Mouse (Mus musculus): ENCODE data around the gene C2cd2. TPM values are rescaled to one million over a fixed set of nuclear protein-coding genes. Genes with fewer than 3 reads are reported as not detected.

Gene C2cd2
- polyA plus RNA-seq, 1 experiment from 2014 or later, result 23.8 TPM

DNA sequence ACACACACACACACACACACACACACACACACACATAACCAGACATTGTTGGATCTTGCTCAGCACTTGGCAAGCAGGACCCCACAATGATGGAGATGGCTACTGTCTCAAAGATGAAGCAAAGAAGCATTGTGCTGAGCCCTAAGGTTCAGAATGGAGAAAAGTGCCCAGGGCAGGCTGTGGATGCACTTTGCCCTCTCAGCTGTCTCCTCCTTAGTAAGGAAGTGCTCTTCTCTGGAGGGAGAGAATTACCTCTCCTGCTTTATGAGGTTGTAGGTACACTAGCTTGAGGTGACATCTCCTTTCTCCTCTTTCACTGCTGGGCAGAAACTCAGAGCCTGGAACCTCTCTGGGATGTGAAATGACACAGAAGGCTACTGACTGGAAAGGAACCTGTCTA lies 49.5 kb downstream of the C2cd2 start:
- Histone ChIP-seq H3K9ac (no peak overlapping the region), H3K9me3 (no peaks in the 10 kb centered on the region), H3K27ac (no peak overlapping the region), H3K4me1 (no peaks in the 10 kb centered on the region), H3K4me2 (no peak overlapping the region), H3K27me3 (no peaks in the 10 kb centered on the region), H3K36me3 (peaks cover 4% of the 10 kb centered on the region; the same call in 1 of the 2 replicates), H3K4me3 (no peak overlapping the region)
- ATAC-seq (ENCODE audit: insufficient number of reproducible peaks, low FRiP score, low TSS enrichment, low read depth), result no peak

DNA sequence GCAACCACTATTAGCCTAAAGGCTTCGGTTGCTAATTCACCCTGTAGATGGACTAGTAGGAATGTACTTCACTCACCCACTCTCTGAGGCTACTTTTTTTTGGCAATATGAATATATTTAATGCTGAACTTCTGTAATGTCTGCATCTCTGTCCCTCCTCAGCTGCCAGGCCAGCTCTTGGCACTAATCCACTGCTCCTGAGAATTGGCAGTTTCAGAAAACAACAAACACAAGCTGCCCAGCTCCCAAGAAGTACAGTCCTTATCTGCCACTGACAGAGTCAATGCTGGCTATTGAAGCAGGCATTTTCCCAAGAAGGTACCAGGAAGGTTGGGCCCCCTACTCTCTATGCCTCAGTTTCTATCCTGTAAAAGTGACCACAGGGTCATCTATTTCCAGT lies 53.0 kb downstream of the C2cd2 start:
- Histone ChIP-seq H3K9me3 (no peaks in the 10 kb centered on the region), H3K36me3 (peaks cover 7% of the 10 kb centered on the region; the same call in 1 of the 2 replicates), H3K27ac (no peak overlapping the region), H3K4me1 (no peaks in the 10 kb centered on the region), H3K4me3 (no peak overlapping the region), H3K9ac (no peak overlapping the region), H3K27me3 (no peaks in the 10 kb centered on the region), H3K4me2 (no peak overlapping the region)
- WGBS, result 92% methylated on average over 1 of the region's 1 CpGs
- no peak for ATAC-seq (ENCODE audit: insufficient number of reproducible peaks, low FRiP score, low TSS enrichment, low read depth)

DNA sequence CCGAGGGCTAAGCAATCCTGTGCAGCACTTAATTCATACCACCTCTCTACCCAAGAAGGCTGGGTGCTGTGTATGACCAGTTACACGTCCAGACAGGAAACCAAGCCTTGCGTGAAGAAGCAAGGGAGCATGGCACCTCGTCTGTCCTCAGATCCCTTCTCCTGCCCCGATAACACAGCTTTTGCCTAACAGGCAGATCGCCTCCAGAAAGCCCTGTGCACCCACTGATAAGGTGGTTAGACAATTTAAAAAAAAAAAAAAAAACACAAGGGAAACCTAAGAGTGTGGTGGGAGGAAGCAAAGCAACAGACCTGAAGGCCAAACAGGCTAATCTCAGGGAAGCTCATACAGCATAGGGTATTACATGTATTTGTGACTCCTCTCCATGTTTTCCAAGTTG lies 54.9 kb downstream of the C2cd2 start:
- no peak for ATAC-seq (ENCODE audit: insufficient number of reproducible peaks, low FRiP score, low TSS enrichment, low read depth)
- no peak overlapping the region for H3K4me2 ChIP-seq
- no peaks in the 10 kb centered on the region for H3K4me1 ChIP-seq
- no peaks in the 10 kb centered on the region for H3K27me3 ChIP-seq
- H3K4me3 ChIP-seq, result no peak overlapping the region
- 84% methylated on average over 6 of the region's 6 CpGs for WGBS
- H3K9me3 ChIP-seq, result no peaks in the 10 kb centered on the region
- H3K36me3 ChIP-seq, result peaks cover 7% of the 10 kb centered on the region; the same call in 1 of the 2 replicates
- H3K9ac ChIP-seq, result no peak overlapping the region
- H3K27ac ChIP-seq, result no peak overlapping the region

DNA sequence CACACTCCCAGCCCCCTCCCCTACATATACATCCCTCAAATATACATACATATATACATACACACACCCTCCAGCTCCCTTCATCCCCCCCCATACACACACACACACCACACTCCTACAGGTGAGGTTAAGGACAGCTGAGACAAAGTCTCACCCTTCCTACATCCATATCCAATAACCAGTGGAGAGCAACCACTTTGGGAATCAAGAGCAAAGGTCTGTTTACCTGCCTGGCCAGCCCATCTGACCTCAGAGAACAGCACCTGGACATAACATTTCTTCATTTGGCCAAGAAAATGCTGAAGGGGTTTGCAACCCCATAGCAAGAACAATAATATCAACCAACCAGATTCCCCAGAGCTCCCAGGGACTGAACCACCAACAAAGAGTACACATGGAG lies 56.1 kb downstream of the C2cd2 start:
- peaks cover 7% of the 10 kb centered on the region; the same call in 1 of the 2 replicates for H3K36me3 ChIP-seq
- H3K9me3 ChIP-seq, result no peaks in the 10 kb centered on the region
- no peaks in the 10 kb centered on the region for H3K27me3 ChIP-seq
- no peak overlapping the region for H3K9ac ChIP-seq
- no peak for ATAC-seq (ENCODE audit: insufficient number of reproducible peaks, low FRiP score, low TSS enrichment, low read depth)
- no peaks in the 10 kb centered on the region for H3K4me1 ChIP-seq
- H3K4me2 ChIP-seq, result no peak overlapping the region
- no peak overlapping the region for H3K27ac ChIP-seq
- H3K4me3 ChIP-seq, result no peak overlapping the region

DNA sequence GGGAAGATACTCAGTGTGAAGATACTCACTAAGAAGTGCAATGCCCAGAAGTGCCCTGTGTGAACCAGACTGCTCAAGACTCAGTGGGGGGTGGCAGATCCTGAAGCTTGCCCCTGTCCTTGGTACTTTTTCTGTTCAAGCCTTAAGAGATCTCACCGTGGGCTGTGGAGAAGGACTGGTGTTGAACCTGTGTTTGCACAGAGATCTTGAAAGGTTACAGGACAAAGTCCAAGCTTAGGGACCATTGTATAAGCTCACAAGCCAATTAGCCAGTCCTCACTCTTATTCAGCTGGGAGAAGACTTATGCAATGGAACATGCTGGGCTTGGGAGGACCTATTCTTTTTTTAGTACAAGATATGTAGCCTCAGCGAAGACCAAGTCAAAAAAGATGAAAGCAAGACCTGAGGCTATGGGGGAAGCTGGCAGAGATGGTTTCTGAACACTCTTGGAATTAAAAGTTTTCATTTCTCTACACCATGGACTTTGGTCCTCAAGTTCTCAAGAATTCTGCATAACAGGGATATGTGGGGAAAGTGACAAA lies 56.9 kb downstream of the C2cd2 start:
- H3K9ac ChIP-seq, result no peak overlapping the region
- no peak overlapping the region for H3K4me3 ChIP-seq
- WGBS, result 81% methylated on average over 2 of the region's 2 CpGs
- no peak overlapping the region for H3K4me2 ChIP-seq
- no peak for ATAC-seq (ENCODE audit: insufficient number of reproducible peaks, low FRiP score, low TSS enrichment, low read depth)
- H3K27me3 ChIP-seq, result no peaks in the 10 kb centered on the region
- H3K4me1 ChIP-seq, result no peaks in the 10 kb centered on the region
- peaks cover 7% of the 10 kb centered on the region; the same call in 1 of the 2 replicates for H3K36me3 ChIP-seq
- no peak overlapping the region for H3K27ac ChIP-seq
- no peaks in the 10 kb centered on the region for H3K9me3 ChIP-seq

DNA sequence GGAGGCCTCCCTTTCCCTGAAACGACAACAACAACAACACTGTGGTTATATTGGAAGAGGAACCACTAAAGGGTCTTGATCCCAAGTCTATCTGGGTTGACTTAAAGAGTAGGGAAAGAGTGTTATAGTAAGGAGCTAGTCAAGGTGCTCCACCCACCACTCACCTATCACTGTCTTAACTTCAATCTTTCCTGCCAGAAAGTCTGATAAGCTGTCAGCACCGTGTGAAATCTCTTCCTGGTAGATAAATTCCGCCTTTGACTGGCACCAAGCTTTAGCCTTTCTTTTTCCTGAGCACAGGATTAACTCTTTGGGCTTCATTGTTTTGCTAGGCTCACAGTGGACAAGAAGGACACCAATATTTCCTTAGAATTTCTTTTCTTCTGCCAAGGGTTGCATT lies 58.4 kb downstream of the C2cd2 start:
- Histone ChIP-seq H3K4me3 (no peak overlapping the region), H3K9ac (no peak overlapping the region), H3K27me3 (no peaks in the 10 kb centered on the region), H3K9me3 (no peaks in the 10 kb centered on the region), H3K4me1 (no peaks in the 10 kb centered on the region), H3K27ac (no peak overlapping the region), H3K36me3 (0 out of 2 replicates have a peak, but pooled peaks cover 2% of the 10 kb centered on the region), H3K4me2 (no peak overlapping the region)
- WGBS, result 80% methylated on average over 3 of the region's 3 CpGs
- ATAC-seq (ENCODE audit: insufficient number of reproducible peaks, low FRiP score, low TSS enrichment, low read depth), result no peak

DNA sequence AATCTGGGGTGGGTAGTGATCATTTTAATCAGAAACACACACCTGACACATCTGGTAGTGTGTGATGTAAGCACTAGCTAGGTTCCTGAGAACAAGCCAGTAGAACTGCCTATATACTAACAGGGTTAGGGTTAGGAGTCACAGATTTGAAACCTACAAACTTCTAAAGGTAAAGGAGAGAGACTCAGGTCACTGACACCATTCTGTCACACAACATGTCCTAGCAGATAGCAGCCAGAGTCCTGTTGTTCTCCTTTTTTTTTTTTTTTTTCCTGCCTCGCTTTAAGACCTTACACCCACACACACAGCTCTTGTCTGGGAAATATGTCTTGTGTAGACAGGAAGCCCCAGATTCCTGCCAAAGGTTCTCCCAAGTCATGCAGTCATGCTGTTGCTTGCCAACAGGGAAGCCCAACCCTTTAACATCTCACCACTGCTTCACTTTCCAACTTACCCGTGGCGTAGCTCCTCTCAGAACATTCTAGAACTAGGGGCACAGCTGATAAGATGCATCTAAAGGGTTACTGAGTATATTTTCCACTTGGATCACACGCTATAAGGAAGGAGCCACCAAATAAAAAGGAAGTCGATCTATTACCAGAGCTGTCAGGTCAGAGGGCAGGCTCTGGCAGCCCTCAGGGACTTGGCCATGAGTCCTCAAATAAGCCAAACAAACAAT lies 64.9 kb downstream of the C2cd2 start:
- Histone ChIP-seq H3K9ac (no peak overlapping the region), H3K27ac (no peak overlapping the region), H3K4me3 (no peak overlapping the region), H3K36me3 (no peaks in the 10 kb centered on the region), H3K9me3 (no peaks in the 10 kb centered on the region), H3K4me1 (0 out of 2 replicates have a peak, but pooled peaks cover 2% of the 10 kb centered on the region), H3K27me3 (no peaks in the 10 kb centered on the region), H3K4me2 (no peak overlapping the region)
- 48% methylated on average over 5 of the region's 5 CpGs for WGBS
- ATAC-seq (ENCODE audit: insufficient number of reproducible peaks, low FRiP score, low TSS enrichment, low read depth), result no peak

DNA sequence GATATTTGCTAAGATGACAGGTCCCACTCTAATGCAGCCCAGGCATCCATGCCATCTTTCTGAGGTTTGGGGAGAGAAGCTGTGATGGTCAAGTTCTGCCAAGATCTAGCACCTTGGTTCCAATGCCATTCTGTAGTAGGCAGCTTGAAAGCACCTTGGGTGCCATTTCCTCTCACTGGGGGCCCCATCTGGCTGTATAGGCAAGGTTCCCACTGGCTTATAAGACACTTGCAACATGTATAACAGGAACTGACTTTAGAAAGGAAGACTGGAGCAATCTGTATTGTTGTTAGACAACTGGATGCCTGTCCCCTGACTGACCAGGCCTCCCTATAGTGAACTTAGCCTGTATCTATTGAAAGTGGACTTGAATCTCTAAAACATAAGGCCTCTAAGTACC lies 74.6 kb downstream of the C2cd2 start:
- no peaks in the 10 kb centered on the region for H3K4me1 ChIP-seq
- H3K9me3 ChIP-seq, result no peaks in the 10 kb centered on the region
- no peak overlapping the region for H3K4me3 ChIP-seq
- H3K27me3 ChIP-seq, result no peaks in the 10 kb centered on the region
- peaks cover 44% of the 10 kb centered on the region for H3K36me3 ChIP-seq
- no peak for ATAC-seq (ENCODE audit: insufficient number of reproducible peaks, low FRiP score, low TSS enrichment, low read depth)
- H3K9ac ChIP-seq, result no peak overlapping the region
- no peak overlapping the region for H3K27ac ChIP-seq
- no peak overlapping the region for H3K4me2 ChIP-seq

DNA sequence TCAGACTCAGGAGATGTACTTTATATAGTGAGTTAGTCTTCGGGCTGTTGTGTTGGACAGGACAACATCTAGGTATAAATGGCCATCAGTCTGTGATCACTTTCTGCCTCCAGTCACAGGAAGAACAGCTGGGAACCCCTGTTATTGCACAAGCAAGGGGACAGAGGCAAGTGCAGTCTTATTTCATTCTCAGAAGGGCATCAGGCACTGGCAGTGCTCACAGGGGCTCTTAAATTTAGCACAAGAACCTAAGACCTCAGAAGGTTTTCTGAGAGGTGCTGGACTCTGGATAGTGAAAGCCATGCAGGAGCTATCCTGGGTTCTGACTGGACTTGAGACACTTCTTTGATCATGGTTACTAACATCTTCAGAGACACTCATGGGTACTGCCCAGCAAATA lies 78.7 kb downstream of the C2cd2 start:
- Histone ChIP-seq H3K4me1 (no peaks in the 10 kb centered on the region), H3K36me3 (peaks cover 52% of the 10 kb centered on the region), H3K4me2 (no peak overlapping the region), H3K9ac (no peak overlapping the region), H3K27me3 (no peaks in the 10 kb centered on the region), H3K9me3 (no peaks in the 10 kb centered on the region), H3K27ac (no peak overlapping the region), H3K4me3 (no peak overlapping the region)
- ATAC-seq (ENCODE audit: insufficient number of reproducible peaks, low FRiP score, low TSS enrichment, low read depth), result no peak
- WGBS, result 88% methylated on average over 1 of the region's 1 CpGs

DNA sequence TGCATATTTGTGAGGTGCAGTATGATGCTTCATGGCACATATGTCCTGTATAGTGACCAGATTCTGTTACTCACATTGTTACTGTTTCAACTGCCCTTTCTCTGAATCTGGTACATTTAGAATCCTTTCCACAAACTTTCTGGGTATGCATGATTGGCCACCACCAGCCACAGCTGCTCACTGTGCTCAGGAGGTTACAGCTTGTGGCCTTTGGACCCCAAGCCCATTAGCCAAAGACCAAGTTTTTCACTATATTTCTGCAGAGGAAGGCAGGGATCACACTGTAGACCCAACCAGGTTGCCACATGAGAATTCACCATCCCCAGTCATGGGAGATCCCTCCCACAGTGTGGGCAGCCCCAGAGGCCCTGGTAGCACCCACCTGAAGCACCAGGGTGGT lies 79.5 kb downstream of the C2cd2 start:
- no peak for ATAC-seq (ENCODE audit: insufficient number of reproducible peaks, low FRiP score, low TSS enrichment, low read depth)
- H3K9me3 ChIP-seq, result no peaks in the 10 kb centered on the region
- no peak overlapping the region for H3K9ac ChIP-seq
- peaks cover 54% of the 10 kb centered on the region for H3K36me3 ChIP-seq
- no peaks in the 10 kb centered on the region for H3K4me1 ChIP-seq
- H3K27ac ChIP-seq, result no peak overlapping the region
- no peak overlapping the region for H3K4me2 ChIP-seq
- H3K27me3 ChIP-seq, result no peaks in the 10 kb centered on the region
- no peak overlapping the region for H3K4me3 ChIP-seq

DNA sequence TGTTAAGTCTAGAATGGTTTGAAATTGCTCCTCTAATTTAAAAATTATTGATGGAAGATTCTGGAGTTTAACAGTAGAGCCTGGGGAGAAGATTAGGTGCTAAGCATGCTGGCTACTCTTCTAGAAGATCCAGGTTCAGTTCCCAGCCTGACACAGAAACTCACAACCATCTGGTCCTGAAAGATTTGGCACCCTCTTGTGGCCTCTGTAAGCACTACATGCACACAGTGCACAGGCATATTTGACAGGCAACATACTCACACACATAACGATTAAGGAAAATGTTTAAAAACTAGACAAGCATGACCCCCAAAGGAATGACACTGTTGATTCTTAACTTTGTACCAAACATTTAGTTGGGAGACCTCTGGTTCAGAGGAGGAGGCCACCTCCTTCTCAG lies 83.3 kb downstream of the C2cd2 start:
- no peaks in the 10 kb centered on the region for H3K4me1 ChIP-seq
- ATAC-seq (ENCODE audit: insufficient number of reproducible peaks, low FRiP score, low TSS enrichment, low read depth), result no peak
- H3K27ac ChIP-seq, result no peak overlapping the region
- no peak overlapping the region for H3K9ac ChIP-seq
- WGBS, result 86% methylated on average over 1 of the region's 1 CpGs
- peaks cover 65% of the 10 kb centered on the region for H3K36me3 ChIP-seq
- H3K27me3 ChIP-seq, result no peaks in the 10 kb centered on the region
- no peak overlapping the region for H3K4me2 ChIP-seq
- no peak overlapping the region for H3K4me3 ChIP-seq
- H3K9me3 ChIP-seq, result no peaks in the 10 kb centered on the region

DNA sequence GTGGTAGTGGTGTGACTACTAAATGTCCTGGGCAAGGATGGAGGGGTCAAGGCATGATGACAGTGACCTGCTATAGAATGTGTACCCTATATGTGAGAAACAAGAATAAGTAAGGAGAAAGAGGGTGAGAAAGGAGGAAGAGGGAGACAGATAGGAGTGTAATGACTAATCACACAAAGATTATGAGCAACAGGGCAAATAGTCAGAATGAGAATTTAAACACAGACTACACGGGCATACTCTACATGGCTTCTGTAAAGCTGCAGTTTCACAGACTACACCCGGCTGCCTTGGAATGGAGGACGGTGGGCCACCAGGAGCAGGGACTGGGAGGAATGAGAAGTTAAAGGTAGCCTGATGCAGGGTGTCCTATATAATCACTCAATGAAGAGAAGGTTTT lies 84.9 kb downstream of the C2cd2 start:
- Histone ChIP-seq H3K36me3 (peaks cover 69% of the 10 kb centered on the region), H3K4me1 (no peaks in the 10 kb centered on the region), H3K4me2 (no peak overlapping the region), H3K9ac (no peak overlapping the region), H3K9me3 (no peaks in the 10 kb centered on the region), H3K27me3 (no peaks in the 10 kb centered on the region), H3K27ac (no peak overlapping the region), H3K4me3 (no peak overlapping the region)
- ATAC-seq (ENCODE audit: insufficient number of reproducible peaks, low FRiP score, low TSS enrichment, low read depth), result no peak
- WGBS, result 90% methylated on average over 3 of the region's 3 CpGs

DNA sequence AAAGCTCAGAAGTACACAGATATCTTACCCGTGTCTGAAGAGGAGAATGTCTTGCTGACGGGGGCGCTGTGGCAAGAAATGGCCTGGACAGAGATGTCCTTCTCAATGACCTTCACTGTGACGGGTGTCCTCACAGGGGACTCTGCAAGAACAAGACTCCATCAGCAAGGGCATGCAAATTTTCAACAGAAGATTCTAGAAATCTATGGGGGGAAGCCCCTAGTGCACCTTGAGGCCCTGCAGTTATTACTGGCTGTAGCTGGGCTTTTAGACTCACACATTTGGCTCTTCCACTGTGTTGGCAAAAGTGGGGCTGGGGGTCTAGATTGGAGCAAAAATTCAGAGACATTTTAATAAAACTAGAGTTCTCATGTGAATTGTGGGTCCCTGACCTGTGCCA lies 87.3 kb downstream of the C2cd2 start:
- no peak overlapping the region for H3K4me2 ChIP-seq
- H3K9ac ChIP-seq, result no peak overlapping the region
- H3K9me3 ChIP-seq, result no peaks in the 10 kb centered on the region
- 86% methylated on average over 4 of the region's 4 CpGs for WGBS
- H3K4me1 ChIP-seq, result no peaks in the 10 kb centered on the region
- H3K27me3 ChIP-seq, result no peaks in the 10 kb centered on the region
- ATAC-seq (ENCODE audit: insufficient number of reproducible peaks, low FRiP score, low TSS enrichment, low read depth), result no peak
- H3K36me3 ChIP-seq, result peaks cover 51% of the 10 kb centered on the region
- no peak overlapping the region for H3K4me3 ChIP-seq
- no peak overlapping the region for H3K27ac ChIP-seq
